Mouse (Mus musculus): ENCODE measurements around the gene Mns1.
"Not testable (repeated sequence)": the region's sequence is repeated elsewhere in the genome, so short reads cannot be mapped to it uniquely, and the experiment has no call there.

The Mns1 gene

GRCm38 (mm10) chr9:72437822-72438701 is at the start of gene Mns1:
Gene Mns1, plus strand, starts transcription at chr9:72438011.
- DNase-seq = peak; percentile 94

GRCm38 (mm10) chr9:72388934-72389333 is 48.9 kb upstream of the Mns1 start:
- no peak for DNase-seq

DNA sequence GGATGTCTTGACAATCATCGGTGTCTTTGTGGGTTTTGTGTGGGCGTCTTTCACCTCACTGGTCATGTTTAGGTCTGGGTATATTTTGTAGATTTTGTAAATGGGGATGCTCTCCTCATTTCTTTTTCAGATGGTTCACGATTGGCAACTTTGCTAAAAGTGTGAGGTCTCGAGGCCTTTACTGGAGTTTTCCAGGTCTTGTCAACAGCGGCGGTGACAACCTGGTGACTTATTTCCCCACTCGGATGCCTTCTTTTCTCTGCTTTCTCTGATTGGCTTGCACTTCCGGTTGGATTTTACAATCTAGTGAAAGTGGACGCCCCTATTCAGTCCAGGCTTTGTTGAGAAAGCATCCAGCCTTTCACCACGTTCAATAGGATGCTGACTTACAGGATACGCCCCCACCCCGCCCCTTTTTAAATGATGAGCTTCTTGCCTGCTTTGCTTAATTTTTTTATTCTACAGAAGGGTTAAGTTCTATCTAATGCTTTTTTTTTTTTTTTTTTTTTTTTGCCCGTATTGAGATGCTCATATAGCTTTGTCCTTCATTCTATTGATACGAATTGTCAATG is 48.3 kb upstream of the Mns1 start:
- DNase-seq = no peak

DNA sequence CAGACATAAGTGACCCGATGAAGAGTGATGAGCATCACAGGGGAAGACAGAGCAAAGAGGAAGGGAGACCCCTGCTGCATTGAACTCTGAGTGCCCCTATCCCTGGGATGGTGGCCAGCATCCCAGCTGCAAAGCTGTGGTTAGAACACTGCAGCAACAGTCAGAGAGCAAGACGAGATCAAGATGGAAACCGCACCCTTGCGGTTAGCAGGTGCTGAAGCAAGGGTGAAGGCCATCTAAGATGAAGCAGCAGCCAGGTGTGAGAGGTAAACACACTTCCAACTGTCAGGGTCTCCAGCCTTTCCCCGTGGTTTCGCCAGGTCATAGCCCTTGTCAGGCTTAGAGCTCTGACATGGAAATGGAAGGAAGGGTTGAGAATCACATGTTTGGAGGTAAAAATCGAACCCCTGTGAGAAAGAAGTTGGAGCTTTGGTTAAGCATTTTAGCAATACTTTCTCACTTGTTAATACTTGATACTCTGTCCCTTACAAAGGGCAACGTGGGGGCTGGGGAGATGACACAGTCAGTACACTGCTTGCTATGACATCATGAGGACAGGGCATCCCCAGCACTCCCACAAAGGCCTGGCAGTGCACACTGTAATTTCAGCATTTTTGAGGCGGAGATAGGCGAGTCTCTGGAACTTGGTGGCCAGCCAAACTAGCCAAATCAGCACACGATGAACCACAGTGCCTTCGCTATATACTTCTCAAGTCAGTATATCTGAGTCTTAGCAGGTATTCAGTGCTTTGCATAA is 47.3 kb upstream of the Mns1 start:
- no peak for DNase-seq

DNA sequence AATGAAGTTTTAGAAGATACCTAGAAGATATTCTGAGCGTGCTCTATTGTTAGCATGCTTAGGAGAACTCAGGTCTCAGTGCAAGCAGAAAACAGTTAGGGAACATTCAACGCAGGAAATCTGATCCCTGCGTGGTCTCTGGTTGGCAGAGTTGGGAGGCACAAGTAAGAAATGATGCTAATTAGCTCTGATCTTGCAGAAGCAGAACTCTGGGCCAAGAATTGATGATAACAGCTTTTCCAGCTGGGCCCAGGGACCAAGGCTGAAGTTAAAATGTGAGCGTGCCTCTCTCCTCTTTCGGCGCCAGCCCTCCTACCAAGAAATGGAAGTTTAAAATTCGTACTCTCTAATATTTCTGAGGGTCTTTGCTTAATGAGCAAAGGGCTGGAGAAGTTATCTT is 45.1 kb upstream of the Mns1 start:
- no peak for DNase-seq

DNA sequence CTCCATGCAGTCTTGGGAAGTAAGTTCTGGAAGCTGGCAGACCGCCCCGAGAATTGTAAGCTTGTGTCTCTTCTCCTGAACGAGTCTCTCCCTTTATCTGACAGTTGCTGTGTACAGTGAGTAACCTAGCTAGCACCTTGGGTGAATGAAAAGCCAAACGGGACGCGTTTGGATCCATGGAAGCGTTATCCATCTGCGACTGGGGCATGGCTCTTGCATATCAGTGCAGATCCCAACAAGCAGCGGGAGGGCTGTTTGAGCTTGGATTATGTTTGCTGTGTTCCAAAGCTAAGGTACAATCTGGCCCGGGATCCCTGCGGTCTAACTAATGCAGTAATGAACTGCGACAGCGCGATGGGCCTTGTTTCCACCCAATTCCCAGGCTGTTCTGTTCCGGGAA is 44.6 kb upstream of the Mns1 start:
- no peak for DNase-seq

- no peak for DNase-seq
These were observed 43.9 kb upstream of the Mns1 start for GRCm38 (mm10) chr9:72393869-72394341.

DNA sequence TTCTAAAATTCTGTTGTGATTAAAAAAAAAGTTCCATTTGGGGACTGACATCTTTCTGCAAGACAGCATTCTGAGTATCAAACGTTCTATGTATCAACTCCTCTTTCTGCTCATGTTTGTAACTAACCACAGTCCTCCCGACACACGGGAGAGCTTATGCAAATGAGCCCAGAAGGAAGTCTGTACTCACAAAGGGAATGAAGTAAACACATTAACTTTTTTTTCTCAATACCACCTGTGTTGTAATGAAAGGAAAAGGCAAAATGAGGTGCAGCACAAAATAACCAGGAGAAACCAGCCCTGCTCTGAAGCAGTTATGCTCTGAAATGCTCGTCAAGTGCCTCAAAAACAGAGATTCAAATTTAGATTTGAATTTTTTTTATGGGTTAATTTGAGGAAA is 37.7 kb upstream of the Mns1 start:
- DNase-seq = no peak

- DNase-seq = not testable (repeated sequence)
These were observed 36.0 kb upstream of the Mns1 start for GRCm38 (mm10) chr9:72401769-72402168.

DNA sequence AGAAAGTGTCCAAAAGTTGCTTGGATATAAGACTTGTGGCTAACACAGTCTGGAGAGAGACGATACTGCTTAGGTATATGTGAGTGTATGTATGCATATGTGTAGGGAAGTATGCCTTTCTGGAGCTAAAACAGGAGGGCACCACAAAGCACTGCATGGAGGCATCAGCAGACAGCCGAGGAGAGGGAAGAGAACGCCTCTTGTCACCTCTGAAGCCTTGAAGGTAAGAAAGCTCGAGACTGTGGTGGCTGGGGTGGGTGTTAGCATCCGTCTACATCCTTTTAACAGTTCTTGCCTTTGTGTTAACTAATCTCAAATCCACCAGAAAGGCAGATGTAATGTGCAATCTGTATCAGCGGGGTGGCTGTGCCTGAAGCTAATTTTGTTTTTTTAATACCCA is 34.4 kb upstream of the Mns1 start:
- no peak for DNase-seq

DNA sequence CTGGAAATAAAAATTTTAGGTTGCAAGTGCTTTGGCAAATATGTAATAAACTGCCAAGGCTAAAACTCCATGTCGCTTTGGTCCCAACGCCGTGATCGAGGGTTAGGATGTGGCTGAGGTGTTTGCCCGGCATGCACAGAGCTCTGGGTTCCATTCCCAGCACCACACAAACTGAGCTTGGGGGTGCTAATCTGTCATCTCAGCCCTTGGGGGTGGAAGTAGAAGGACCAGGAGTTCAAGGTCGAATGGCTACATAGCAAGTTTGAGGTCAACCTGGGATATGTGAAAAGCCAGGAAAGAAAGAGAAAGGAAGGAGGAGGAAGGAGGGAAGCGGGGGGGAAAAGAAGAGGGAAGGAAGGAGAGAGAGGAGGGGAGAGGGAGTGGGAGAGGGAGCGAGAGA is 33.4 kb upstream of the Mns1 start:
- DNase-seq = no peak

DNA sequence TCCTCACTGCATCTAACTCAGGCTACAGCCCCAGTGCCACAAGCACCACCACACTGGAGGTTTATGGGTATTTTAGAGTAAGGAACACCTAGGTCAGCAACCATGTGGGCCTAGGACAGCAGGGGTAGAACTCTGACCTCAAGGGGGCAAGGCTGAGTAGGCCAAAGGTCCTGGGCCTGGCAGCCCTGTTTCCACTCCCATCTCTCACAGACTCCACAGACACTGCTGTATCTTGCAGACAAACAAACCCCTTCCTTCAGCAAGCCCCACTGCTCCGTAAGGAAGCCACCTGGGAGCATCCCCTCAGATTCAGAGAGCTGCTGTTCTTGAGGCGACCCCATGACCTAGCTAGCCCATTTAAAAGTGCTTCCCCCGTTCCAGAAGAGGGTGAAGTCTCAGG is 32.9 kb upstream of the Mns1 start:
- DNase-seq = peak; percentile 6

DNA sequence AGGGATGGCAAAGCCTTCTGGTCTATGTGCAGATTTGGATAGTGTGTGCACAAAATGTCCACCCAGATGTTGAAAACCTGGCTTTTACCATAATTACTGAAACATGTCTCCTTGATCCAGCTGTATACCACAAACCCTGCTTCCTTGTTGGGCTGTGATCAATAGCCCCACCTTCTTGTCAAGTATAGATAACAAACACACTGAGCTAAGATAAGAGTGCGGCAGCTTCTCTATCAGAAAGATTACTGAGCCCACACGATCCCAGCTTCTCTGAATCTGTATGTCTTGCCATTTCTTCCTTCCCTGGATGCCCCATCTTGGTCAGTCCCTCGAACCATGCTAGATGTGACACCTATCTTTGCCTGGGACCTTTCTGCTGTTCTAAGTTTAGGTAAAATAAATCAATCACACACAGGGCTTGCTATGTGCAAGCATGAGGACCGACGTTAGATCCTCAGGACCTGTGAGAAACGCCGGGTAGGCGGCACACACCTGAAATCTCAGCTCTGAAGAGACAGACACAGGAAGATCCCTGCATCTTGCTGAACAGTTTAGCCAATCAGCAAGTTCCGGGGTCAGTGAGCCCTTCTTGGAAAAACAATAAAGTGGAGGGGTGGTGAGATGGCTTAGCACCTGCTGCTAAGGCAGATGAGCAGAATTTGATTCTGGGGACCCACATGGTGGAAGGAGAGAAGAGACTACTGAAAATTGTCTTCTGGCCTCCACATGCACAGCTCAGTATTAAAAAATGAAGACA is 31.8 kb upstream of the Mns1 start:
- DNase-seq = no peak

GRCm38 (mm10) chr9:72408131-72408586 is 29.7 kb upstream of the Mns1 start:
- DNase-seq = peak; percentile 78

DNA sequence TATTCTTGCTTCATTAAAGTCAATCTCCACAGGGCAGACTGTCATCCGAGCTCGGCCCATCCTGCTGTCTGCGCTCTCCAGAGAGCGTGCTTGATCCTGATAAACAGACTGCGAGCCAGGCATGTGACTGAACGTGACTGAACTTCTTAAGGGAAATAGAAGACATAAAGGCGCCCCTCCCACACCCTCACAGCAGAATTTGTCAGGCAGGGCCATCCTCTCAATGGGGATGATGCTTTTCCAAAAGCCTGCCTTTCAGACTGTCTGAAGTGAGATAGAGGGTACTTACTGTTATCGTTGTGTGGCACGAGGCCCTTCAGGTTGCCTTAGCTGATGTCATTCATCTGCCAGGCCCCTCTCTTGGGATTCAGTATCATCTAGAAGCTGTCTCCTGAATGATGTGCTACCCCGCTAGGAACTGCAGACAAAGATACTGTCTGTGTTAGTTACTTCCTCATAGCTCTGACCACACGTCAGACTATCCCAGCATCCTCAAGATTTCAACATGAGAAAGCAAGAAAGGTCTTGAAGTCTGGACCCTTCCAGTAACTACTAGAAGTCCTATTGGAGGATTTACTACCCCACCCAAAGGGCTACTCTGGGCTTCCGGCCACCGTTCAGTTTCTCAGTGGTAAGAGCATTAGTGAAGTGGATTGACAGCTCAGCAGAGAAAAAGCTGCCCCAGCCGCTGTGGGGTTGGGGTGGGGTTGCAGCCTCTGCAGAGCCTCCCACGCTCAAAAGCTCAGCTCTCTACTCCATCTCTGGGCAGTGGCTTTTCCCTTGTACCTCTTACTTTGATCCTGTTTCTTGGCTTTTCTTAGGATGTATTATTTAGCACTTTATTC is 28.2 kb upstream of the Mns1 start:
- DNase-seq = no peak

GRCm38 (mm10) chr9:72411746-72412145 is 26.1 kb upstream of the Mns1 start:
- DNase-seq = no peak

DNA sequence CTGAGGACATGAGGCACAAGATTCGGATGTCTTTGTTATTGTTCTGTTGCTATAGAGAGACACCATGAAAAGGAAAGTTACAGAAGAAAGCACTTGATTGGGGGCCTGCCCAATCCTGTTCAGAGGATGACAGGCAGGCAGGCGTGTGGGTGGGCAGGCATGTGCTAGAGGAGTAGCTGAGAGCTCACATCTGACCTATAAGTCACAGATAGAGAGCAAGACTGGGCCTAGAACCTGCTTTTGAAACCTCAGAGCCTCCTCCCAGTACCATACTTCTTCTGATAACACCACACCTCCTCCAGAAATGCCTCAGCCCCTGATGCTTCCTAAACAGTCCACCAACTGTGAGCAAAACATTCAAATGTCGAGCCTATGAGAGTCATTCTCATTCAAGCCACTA is 19.4 kb upstream of the Mns1 start:
- no peak for DNase-seq

- no peak for DNase-seq
These were observed 17.3 kb upstream of the Mns1 start for GRCm38 (mm10) chr9:72420490-72420889.

- DNase-seq = no peak
These were observed 15.5 kb upstream of the Mns1 start for GRCm38 (mm10) chr9:72422284-72422683.

GRCm38 (mm10) chr9:72422753-72423152 is 15.1 kb upstream of the Mns1 start:
- no peak for DNase-seq

DNA sequence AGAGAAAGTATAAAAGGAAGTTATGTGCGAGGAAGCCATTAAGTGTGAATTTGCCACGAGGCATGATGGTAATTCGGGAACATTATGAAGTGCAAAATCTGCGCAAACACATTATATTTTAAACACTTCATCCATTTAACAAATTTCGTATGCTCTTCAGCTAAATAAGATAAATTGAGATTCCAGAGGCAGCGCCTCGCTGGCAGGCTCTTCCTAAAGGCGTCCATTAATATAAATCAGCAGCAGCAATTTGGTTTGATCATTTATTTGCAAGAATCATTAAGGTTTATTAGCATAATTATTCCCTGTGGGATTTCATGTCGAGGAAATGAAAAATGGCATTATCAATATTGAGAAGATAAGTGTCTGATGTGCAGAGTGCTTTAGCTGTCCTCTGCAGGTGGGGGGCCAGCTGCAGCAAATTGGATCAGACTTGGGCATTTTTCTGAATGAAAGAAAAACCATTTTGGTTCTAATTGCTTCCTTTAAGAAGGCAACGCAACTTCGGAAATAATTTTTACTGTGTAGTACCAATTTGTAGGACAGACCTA is 12.4 kb upstream of the Mns1 start:
- DNase-seq = no peak

DNA sequence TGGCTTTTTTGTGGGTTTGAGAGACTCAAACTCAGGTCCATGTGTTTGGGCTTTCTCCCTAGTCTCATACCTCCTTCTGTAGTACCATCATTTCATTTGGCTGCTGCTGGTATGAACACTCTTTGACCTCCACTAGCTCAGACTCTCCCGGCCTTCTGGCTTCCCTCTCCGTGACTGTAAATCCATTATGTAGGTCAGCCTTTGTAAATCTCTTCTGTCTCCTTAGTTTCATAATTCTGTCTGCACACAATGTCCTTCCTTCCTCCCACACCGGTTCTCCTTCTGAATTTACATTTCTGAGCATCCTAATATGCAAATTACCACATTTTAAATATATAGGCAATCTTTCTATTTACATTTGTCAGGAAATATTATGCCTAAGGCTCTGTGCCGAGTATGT is 9.9 kb upstream of the Mns1 start:
- DNase-seq = no peak

All from kidney, adult 9 months (tissue).